Mouse (Mus musculus) lung, postnatal 25 days (tissue): ENCODE results near the gene Calhm1.
"Not testable (repeated sequence)": the region's sequence is repeated elsewhere in the genome, so short reads cannot be mapped to it uniquely, and the experiment has no call there.

Experiments
- DNase-seq: peaks from one replicate; pipeline ENCODE4 v3.0.0; 2022; ENCODE audit warnings: low spot score

The Calhm1 gene

DNA sequence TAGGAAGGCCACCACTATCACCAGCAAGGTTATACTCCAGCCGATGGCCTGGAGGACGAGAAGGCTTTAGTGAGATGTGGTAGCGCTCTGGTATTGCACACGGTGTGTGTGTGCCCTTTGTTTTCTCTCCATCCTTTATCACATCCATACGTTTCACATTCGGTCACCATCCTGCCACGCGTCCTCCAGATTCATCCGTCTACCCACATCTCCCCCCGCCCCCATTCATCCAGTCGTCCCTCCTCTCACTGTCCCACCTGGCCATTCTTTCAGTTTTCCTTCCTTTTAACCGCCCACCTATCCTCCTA lies 8.0 kb upstream of the Calhm1 start:
- DNase-seq, result no peak

DNA sequence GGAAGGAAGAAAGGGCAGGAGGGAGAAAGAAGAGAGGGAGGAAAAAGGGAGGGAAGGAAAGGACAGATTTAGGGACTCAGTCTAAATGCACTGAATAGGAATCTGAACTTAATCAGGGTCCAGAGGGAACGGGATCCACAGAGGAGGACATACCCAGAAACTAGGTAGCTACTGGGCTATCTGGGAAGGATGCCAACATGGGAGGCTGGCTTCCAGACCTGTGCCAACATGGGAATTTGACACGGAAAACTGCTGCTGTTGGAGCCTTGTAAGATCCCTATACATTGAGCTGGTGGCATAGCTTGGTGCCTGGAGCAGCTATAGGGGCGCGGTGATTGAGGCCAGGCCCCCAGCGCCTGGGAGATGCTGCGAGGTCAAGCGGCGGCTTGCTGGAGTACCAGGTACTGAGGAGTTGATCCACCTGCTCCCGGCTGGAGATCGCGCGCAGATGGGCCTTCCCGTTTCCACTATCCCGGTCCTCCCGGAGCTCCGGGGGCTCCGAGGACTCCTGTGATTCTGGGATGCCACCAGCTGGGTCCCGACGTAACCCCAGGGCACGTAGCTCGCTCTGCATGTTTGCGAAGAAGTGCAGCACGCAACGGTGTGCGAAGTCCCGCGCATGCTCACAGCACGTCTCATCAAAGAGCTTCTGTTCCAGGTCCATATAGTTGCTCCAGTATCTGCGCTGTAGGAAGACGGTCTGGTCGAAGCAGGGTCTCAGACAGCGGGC lies 7.4 kb upstream of the Calhm1 start:
- DNase-seq, result no peak

DNA sequence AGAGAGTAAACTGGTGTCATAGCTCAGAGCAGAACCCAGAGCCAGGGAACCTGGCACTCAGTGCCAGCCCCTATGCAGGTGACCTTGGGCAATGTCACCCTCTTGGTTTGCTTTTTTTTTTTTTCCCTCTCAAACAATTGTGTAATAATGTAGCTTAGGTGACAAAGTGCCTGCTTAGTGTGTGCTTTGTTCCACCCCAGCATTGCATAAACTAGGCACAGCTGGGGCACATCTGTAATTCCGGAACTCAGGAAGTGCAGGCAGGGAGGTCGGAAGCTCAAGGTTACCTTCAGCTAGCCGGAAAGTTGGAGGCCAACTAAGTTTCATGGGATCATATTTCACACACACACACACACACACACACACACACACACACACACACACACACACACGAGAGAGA lies 5.8 kb upstream of the Calhm1 start:
- peak; percentile 28 for DNase-seq

DNA sequence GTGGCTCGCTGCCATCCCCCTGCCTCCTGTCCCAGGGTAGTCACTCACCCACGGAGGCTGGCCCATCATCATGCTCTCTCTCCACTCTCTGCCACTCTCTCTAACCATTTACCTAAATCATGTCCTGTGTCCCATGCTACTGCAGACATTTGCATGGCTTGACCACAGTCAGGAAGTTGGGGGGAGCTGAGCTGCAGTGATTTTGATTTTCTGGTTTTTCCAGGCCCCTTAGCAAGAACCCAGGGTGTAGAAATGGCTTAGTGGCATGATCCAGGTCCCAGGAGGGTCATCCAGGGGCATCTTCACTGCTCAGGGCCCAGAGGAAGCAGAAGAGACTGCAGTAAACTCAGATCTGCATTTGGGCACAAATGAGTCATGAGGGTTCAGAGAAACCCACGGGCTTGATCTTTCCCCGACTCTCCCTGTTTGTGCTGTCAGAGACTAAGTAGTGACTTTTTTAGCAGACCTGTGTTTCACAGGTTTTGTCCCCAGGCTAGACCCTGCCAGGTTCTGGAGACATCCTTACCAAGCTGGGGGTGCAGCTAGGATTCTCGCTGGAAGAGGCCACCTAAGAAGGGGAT lies 4.3 kb upstream of the Calhm1 start:
- no peak for DNase-seq

DNA sequence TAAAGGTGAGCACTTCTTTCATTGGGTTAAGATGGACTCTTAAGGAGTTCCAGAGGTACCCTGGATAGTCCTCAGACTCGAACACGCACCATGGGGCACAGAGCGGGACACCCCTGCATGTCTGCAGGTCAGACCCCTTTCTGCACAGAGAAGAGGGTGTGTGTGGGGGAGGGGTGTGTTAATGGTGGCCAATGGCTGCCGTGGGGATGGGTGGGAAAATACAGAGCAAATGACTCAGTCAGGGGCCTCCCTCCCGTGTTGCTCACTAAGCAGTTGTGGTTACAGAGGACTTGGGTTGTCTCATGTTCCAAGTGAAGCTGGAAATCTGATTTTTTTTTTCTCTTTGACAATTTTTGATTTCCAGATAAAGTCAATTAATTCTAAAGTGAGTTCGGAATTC lies 1.6 kb downstream of the Calhm1 start:
- DNase-seq, result no peak

DNA sequence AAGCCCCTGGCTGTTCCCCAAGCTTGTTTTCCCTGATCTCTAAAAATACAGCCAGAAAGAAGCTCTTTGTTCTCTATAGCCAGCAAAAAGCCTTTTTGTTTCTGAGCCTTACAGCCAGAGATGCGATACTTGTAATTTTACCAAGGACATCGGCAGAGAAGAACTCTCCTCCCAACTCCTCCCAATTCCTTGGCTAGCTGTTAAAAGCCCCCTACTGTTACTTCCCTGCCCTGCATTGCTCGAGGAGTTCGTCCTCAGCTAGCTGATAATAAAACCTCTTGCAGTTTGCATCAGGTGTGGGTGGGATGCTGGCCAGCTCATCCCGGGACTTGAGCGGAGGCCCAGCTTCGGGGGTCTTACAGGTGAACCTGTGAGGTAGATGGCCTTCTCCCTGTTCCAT lies 4.4 kb downstream of the Calhm1 start:
- DNase-seq, result not testable (repeated sequence)

DNA sequence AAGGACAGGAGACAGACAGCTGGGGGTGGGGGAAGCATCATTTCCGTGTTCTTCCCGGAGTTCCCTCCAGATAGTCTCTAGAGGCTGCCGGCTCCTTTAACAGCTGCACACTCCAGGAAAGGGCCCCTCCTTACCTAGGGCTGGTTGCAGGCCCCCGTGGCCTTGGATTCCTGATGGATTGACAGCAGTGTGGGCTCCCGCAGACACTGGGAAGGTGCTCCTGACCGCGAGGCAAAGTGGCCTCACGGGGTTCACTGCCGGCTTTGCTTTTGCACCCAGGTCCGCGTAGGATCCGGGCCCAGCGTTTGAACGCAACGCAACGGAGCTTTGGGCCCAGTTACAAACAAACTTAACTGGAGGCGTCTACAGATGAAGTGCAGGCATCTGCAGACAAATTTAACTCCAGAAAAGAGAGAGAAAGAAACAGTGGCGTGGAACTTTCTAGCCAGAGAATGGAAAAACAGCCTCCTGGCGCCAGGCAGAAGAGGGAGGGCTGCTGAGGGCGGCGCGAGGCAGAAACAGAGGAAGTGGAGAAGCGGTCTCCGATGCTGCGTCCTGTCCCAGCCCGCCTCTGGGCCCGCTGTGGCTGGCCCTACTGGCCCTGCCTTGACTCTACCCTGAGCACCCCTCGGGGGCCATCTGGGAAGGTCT lies 6.2 kb downstream of the Calhm1 start, which contains the start of gene Calhm2:
Calhm2 (minus strand) TSS at position 524 of the 651 bp plus-strand sequence.
- peak; percentile 41 for DNase-seq

DNA sequence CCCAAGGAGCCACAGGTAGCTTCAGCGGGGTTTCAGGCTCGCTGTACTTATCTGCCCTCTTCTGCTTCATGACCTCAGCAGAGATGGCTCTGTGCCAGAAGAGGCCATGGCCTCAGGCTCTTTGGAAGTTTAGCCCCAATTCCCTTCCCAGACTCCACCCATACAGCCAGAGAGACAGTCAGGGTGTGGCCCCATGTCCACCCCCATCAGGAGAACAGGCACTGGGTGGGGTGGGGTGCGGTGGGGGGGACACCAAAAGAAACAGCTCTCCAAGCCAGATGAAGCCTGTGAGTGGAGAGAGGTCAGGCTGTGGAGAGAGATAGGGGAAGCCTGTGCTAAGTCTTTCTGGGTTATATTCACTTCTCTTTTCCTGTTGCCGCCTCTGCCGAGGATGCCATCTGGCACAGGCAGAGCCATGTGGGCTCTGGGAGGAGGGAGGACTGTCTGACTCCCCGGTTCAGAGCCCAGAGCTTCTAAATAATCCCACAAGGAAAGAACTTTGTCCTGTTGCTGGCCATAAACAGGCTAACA lies 6.9 kb downstream of the Calhm1 start:
- DNase-seq, result peak; percentile 64

DNA sequence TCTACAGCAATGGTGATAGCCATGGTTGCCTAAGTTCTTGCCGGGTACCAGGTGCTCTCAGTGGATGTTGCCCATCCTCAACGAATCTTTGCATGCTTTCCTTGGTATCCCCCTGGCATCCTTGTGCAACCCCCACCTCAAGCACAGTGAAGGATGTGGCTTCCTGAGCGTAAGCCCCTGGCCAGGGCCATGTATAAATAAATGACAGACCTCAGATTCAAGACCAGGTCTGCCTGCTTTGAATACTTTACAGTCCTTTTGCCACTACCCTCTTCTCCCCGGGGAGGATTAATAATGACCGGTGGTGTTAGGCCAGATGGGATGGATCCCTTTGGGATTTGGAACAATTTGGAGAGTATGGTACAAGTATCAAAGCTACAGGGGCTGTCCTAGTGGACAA lies 7.9 kb downstream of the Calhm1 start:
- no peak for DNase-seq

DNA sequence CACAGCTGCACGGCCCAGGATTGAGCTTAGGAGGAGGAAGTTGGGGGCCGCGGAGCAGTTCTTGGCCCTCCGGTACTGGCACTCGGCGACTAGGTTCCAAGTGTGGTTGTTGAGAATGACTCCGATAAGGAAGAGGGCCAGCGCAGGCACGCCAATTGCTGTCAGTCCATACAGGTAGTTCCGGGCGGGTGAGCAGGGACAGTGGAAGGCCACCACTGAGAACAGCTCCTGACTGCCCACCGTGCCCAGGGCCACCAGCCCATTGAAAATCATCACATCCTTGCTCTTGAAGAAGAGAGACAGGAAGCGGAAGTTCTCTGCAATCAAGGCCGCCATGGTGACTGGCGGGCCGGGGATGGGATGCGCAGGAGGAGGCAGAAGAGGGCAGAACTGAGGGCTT lies 8.5 kb downstream of the Calhm1 start:
- no peak for DNase-seq

DNA sequence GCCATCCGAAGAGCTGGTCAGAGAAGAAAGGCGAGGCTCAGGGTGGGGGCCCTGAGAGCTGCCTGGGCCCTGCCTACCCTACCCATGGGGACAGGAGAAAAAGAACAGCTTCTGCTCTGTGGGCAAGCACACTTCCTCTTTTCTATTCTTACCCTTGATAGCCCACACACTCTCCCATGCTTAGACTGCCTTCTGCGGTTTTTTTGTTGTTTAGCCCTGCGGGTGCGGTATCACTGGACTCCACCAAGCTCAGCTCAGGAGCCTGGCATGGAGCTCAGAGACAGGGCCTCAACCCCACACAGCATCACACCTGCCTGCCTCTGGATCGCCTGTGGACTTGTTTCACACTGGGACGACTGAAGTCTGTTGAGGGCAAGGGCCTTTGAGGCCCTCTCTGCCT lies 10.9 kb downstream of the Calhm1 start:
- DNase-seq, result peak; percentile 44

DNA sequence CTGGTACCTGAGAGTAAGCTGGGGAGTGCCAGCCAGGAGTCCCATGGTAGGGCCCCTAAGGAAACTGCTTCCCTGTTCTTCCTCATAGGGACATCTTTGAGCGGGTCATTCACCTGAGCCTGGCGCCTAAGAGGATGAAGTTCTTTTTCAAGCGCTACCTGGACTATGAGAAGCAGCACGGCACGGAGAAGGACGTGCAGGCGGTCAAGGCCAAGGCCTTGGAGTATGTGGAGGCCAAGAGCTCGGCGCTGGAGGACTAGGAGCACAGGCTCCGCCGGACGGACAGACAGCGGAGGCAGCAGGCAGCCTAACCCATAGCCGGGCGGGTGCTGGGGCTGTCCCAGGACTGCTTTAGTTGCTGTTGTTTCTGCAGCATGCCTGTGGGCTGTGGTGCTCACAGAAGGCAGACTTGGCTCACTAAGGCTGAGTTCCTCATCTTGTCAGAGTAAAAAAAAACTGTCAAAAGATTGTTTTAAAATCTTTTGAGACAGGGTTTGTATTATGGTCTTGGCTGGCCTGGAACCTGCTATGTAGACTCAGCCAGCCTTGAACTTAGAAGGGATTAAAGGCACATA lies 13.4 kb downstream of the Calhm1 start:
- DNase-seq, result no peak

DNA sequence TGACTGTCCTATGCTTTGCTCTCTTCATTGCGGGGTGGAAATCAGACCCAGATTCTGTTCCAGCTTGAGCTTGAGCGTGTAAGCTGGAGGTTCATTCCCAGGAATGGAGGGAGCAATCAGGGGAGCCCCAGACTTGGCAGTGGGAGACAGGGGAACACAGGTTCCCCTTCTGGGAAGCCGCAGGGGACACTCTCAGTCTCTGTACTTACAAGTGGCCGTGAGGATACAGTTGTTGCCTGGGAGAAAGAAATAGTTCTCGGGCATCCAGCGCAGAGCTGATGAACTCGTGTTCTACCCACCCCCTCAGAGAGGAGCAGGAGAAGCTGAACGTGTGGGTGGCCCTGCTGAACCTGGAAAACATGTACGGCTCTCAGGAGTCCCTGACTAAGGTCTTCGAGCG lies 15.2 kb downstream of the Calhm1 start:
- no peak for DNase-seq

DNA sequence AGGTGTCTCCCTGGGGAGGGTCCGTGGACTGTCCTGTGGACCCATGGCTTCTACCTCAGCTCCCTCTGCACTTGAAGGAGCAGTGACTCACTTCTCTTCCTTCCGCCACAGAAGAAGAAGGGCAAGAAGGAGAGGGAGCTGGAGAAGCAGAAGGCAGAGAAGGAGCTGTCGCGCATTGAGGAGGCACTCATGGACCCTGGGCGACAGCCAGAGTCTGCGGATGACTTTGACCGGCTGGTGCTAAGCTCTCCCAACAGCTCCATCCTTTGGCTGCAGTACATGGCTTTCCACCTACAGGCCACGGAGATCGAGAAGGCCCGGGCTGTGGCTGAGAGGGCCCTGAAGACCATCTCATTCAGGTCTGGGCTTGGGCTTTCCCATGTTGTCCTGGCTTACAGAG lies 15.9 kb downstream of the Calhm1 start:
- no peak for DNase-seq

DNA sequence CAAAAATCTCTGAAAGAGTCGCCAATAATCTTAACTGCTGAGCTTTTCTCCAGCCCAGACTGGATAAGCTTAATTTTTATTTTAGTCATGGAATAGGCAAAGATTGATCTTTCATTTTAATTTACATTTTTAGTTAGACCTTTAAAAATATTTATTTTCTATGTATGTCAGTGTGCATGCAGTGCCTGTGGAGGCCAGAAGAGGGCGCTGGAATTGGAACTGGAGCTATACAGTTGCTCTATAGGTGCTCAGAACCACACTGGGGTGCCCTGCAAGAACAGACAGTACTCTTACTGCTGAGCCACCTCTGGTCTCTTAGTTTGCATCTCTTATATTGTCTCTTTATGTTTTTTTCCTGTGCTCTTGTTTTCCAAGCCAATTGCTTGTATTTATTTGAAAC lies 21.3 kb downstream of the Calhm1 start:
- DNase-seq, result no peak

DNA sequence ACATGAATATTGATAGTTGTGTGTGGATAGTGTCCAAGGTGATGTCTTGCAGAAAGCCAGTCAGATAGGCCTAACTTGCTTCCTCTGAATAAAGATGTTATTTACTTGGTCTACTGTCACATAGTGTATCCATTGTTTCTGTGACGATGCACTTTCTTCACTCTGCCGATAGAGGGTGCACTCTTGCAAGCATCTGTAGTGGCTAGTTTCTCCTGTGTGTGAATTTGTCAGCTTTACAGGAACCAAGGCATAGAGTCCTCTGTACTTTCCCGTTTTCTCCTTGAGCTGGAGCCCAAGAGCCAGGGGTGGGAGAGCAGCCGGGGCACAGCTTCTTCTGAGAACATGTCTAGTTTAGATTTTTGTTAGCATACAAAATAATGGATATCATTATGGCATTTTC lies 23.0 kb downstream of the Calhm1 start:
- DNase-seq, result peak; percentile 23

DNA sequence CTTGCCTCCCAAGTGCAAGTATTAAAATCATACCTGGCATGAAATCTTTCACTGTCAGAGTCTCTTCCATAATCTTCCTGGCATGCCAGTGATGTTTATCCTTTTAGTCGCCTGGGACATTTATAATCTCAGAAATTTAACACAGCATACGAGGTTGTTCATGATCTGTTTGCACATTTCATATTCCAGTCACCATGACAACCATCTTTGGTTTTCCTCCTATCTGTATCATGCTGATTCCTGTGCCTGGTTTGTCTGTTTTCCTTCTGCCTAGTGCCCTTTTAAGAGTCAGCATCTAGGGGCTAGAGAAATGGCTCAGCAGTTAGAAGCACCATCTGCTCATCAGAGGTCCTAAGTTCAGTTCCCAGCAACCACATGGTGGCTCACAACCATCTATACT lies 25.4 kb downstream of the Calhm1 start:
- DNase-seq, result no peak

DNA sequence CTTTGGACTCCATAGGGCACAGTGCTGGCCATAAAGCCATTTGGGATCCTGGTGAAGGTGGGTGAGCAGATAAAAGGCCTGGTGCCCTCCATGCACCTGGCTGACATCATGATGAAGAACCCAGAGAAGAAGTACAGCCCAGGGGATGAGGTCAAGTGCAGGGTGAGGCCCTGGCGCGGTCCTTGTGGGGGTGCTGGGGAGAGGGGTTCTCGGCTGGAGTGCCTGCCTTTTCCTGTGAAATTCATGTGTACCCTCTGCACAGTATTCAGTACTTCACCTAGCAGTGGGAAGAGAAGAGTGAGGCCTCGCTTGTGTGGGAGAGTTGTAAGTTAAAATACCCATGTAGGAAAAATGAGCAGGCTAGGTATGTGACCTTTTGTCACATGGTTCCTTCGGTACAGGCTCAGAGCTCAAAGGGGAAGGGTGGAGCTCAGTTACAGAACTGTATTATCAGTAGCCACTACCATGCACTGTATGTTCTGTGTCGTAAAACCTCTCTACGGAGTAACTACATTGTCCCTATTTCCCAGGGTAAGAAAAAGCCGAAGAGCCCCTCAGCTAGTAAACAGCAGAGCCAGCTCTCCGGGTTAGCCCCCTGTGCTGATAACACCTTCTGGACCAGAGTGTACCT lies 39.3 kb downstream of the Calhm1 start:
- no peak for DNase-seq

DNA sequence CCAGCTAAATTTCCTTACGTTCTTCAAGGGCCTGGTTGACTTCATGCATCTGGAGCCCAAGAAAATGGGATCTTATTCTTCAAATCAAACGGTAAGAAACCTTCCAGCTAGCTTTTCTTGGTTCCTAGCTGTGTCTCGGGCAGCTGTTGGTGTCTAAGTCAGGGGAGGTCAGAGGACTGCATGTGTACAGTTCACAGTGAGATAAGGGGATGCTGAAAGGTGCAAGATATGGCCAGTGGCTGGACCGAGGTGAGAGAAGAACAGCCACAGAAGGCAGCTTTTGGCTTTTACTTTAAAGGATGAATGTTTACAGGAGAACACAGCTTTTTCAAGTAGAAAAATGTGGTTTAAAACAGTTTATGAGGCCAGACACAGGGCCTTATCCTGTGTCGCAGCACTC lies 43.0 kb downstream of the Calhm1 start:
- no peak for DNase-seq
